Mouse (Mus musculus): ENCODE measurements around the gene Sytl5. TPM values are rescaled to one million over a fixed set of nuclear protein-coding genes. Genes with fewer than 3 reads are reported as not detected.
A peak's percentile ranks its signal among the peaks of the same experiment; 100 is the strongest.

Gene Sytl5
- polyA plus RNA-seq (2016; fragmentation: Nextera tagmentation; extraction: Ambion mirVana) = 0.96 and 1.1 TPM in 2 replicates

DNA sequence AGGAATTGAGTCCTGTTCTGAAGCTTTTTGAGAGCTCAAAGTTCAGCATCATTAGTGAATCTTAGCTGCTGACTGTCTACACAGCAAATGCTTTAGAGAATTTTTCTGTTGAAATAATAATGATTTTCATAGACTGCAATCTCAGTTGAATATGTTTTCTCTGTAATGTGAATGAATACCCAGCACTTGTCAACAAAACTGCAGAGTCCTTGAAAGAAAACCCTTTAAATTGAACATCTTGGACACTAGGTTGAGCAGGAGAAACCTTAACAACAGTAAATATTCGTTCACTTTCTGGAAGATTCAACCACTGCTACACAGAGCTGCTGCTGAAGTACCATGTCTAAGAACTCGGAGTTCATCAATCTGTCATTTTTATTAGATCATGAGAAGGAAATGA, at the start of gene Sytl5:
Sytl5 (plus strand) TSS at position 301 of the 400 bp plus-strand sequence.
- Histone ChIP-seq H3K4me1 (no peaks in the 10 kb centered on the region), H3K36me3 (no peaks in the 10 kb centered on the region), H3K4me3 (no peak within 1 kb of the TSS), H3K9ac (replicated peaks) (no peak within 1 kb of the TSS), H3K27me3 (no peaks in the 10 kb centered on the region), H3K9me3 (no peaks in the 10 kb centered on the region), H3K4me2 (replicated peaks) (no peak within 1 kb of the TSS), H3K27ac (replicated peaks) (no peak within 1 kb of the TSS)
- 70% methylated on average over 2 of the region's 2 CpGs for WGBS
- ATAC-seq (ENCODE audit: low FRiP score, low read depth) = no peak

DNA sequence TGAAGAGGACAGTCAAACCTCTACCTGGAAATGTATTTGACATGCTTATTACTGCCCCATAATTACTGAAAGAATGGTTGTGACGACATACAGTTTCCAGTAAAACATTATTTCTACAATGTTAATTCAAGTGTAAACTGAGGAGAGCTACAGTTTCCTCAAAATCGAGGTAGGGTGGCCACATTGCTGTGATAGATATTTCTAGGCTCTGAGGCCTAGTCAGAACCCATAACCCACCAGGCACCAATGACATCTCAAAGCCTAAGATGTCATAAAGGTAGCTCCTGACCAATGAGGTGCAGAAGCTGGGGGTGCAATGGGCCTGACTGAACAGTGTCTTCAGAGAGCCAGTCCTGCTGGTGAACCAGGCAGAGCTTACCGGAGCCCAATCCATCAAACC, 38.8 kb upstream of the Sytl5 start, which contains the start of gene Hypm:
Hypm (plus strand) TSS at position 301 of the 400 bp plus-strand sequence.
- Histone ChIP-seq H3K9me3 (no peaks in the 10 kb centered on the region), H3K27ac (replicated peaks) (no peak within 1 kb of the TSS), H3K36me3 (no peaks in the 10 kb centered on the region), H3K27me3 (no peaks in the 10 kb centered on the region), H3K4me3 (no peak within 1 kb of the TSS), H3K9ac (replicated peaks) (no peak within 1 kb of the TSS), H3K4me1 (no peaks in the 10 kb centered on the region), H3K4me2 (replicated peaks) (no peak within 1 kb of the TSS)
- WGBS = 80% methylated on average over 3 of the region's 3 CpGs
- ATAC-seq (ENCODE audit: low FRiP score, low read depth) = no peak

DNA sequence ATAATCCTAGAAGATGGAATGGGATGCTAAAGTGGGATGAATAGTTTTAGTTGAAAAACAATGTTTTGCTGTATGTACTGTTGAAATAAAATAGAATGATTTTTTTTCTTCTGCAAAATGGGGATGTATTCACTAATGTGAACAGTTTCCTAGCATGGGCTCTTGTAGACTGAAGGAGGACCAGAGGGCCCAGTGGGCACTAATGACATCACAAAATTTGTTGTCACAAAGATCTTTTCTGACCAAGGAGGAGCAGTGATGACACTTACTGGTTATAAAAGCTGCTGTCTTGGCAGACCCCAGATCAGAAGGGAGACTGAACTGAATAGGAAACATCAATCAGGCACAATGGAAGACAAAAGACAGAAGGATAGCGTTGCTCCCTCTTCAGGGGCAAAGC, 36.0 kb upstream of the Sytl5 start, which contains the start of gene H2al3:
H2al3 (plus strand) TSS at position 301 of the 400 bp plus-strand sequence.
- H3K4me3 ChIP-seq = no peak within 1 kb of the TSS
- no peaks in the 10 kb centered on the region for H3K9me3 ChIP-seq
- H3K27me3 ChIP-seq = no peaks in the 10 kb centered on the region
- no peak within 1 kb of the TSS for H3K4me2 ChIP-seq (replicated peaks)
- no peak within 1 kb of the TSS for H3K9ac ChIP-seq (replicated peaks)
- no peaks in the 10 kb centered on the region for H3K36me3 ChIP-seq
- WGBS = 41% methylated on average over 1 of the region's 1 CpGs
- ATAC-seq (ENCODE audit: low FRiP score, low read depth) = no peak
- no peaks in the 10 kb centered on the region for H3K4me1 ChIP-seq
- no peak within 1 kb of the TSS for H3K27ac ChIP-seq (replicated peaks)

DNA sequence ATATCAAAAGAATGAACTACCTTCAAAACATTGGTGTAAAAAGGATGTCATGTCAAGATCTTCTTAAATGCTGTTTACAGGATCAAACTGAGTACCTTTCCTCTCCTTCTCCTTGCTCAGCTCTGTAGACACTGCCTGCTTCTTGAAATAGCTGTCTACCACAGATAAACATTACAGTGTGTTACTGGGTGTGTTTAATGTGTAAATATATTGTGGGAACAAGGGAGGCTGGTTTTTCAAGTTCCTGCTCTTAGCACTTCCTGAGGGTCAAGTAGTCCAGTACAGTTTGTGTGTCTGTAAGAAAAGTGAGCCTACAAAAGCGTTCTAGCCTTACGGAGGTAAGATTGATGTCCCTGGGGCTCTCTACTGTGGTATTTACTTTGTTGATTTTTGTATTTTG, 23.6 kb upstream of the Sytl5 start:
- ATAC-seq (ENCODE audit: low FRiP score, low read depth) = no peak
- 88% methylated on average over 2 of the region's 2 CpGs for WGBS
- no peaks in the 10 kb centered on the region for H3K36me3 ChIP-seq
- no peaks in the 10 kb centered on the region for H3K9me3 ChIP-seq
- H3K4me3 ChIP-seq = no peak overlapping the region
- no peaks in the 10 kb centered on the region for H3K4me1 ChIP-seq
- no peaks in the 10 kb centered on the region for H3K27me3 ChIP-seq
- no peak overlapping the region for H3K9ac ChIP-seq (replicated peaks)
- no peak overlapping the region for H3K4me2 ChIP-seq (replicated peaks)
- no peak overlapping the region for H3K27ac ChIP-seq (replicated peaks)

GRCm38 (mm10) chrX:9875519-9875918, 9.9 kb upstream of the Sytl5 start:
- Histone ChIP-seq H3K36me3 (no peaks in the 10 kb centered on the region), H3K27me3 (no peaks in the 10 kb centered on the region), H3K4me3 (no peak overlapping the region), H3K4me2 (replicated peaks) (no peak overlapping the region), H3K9me3 (no peaks in the 10 kb centered on the region), H3K4me1 (no peaks in the 10 kb centered on the region), H3K27ac (replicated peaks) (no peak overlapping the region), H3K9ac (replicated peaks) (no peak overlapping the region)
- 83% methylated on average over 2 of the region's 2 CpGs for WGBS
- ATAC-seq (ENCODE audit: low FRiP score, low read depth) = no peak

DNA sequence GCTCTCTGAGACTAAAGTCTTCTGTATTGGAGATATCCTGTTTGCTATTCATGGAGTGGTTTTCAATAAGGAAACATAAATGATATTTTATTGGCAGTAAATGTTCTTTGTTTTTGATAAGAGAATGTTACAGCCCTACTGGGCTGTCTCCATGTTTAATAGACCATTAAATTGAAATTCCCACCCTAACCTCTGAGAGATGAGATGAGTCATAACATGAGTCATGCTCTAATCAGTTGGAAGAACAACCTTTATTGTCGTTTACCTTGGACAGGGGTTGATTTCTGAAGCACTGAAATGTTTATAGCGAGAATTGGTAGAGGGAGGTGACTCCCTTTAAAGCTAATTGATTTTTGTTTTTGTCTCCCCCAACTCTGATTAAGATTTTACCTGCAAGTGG, 24.1 kb downstream of the Sytl5 start:
- Histone ChIP-seq H3K27me3 (no peaks in the 10 kb centered on the region), H3K4me3 (no peak overlapping the region), H3K27ac (replicated peaks) (no peak overlapping the region), H3K9ac (replicated peaks) (no peak overlapping the region), H3K9me3 (no peaks in the 10 kb centered on the region), H3K4me2 (replicated peaks) (no peak overlapping the region), H3K36me3 (no peaks in the 10 kb centered on the region), H3K4me1 (no peaks in the 10 kb centered on the region)
- 65% methylated on average over 2 of the region's 2 CpGs for WGBS
- no peak for ATAC-seq (ENCODE audit: low FRiP score, low read depth)

DNA sequence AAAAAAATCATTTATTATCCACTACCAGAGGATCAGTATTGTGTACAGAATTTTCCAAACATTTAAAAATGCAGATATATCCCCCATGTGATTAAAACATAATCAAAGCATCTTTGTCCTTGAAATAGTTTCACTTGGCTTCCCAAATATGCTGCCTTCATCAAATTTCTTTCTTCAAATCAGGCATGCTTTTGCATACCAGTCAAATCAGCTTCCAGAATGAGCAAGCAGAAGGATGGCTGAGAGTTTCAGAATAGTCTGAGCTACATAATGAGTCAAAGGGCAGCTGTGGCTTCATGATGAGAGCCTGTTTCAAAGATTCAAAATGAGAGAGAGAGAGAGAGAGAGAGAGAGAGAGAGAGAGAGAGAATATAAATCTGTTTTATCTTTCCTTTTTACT, 48.4 kb downstream of the Sytl5 start:
- no peaks in the 10 kb centered on the region for H3K4me1 ChIP-seq
- H3K9me3 ChIP-seq = no peaks in the 10 kb centered on the region
- no peak overlapping the region for H3K9ac ChIP-seq (replicated peaks)
- no peak overlapping the region for H3K27ac ChIP-seq (replicated peaks)
- ATAC-seq (ENCODE audit: low FRiP score, low read depth) = no peak
- H3K36me3 ChIP-seq = no peaks in the 10 kb centered on the region
- no peak overlapping the region for H3K4me3 ChIP-seq
- H3K4me2 ChIP-seq (replicated peaks) = no peak overlapping the region
- no peaks in the 10 kb centered on the region for H3K27me3 ChIP-seq

DNA sequence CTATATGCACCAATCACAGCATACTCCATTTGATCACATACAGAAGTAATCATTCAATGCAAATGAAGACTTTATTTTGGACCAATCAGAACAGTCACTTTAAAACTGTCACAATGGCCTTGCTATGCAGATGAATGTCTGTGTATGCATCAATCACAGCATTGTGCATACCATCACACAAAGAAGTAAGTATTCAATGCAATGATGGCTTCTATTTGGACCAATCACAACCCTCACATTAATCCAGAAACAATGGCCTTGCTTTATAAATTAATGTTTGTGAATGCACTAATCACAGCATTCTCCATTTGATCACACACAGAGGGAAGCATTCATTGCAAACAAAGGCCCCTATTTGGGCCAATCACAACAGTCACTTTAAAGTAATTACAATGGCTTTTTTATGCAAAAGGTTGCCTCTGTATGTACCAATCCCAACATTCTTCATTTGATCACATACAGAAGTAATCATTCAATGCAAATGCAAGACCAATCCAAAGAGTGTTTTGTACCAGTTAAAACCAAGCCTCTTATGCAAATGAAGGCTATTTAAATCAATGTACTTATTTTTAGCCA, 98.8 kb downstream of the Sytl5 start:
- H3K27me3 ChIP-seq = no peaks in the 10 kb centered on the region
- no peak overlapping the region for H3K27ac ChIP-seq (replicated peaks)
- no peak overlapping the region for H3K4me3 ChIP-seq
- no peak overlapping the region for H3K4me2 ChIP-seq (replicated peaks)
- H3K9ac ChIP-seq (replicated peaks) = no peak overlapping the region
- H3K9me3 ChIP-seq = no peaks in the 10 kb centered on the region
- no peaks in the 10 kb centered on the region for H3K4me1 ChIP-seq
- H3K36me3 ChIP-seq = no peaks in the 10 kb centered on the region
- ATAC-seq (ENCODE audit: low FRiP score, low read depth) = no peak

- ATAC-seq (ENCODE audit: low FRiP score, low read depth) = no peak
- no peaks in the 10 kb centered on the region for H3K4me1 ChIP-seq
- no peaks in the 10 kb centered on the region for H3K9me3 ChIP-seq
- H3K27ac ChIP-seq (replicated peaks) = no peak overlapping the region
- no peak overlapping the region for H3K4me2 ChIP-seq (replicated peaks)
- H3K36me3 ChIP-seq = no peaks in the 10 kb centered on the region
- 52% methylated on average over 1 of the region's 1 CpGs for WGBS
- no peaks in the 10 kb centered on the region for H3K27me3 ChIP-seq
- no peak overlapping the region for H3K4me3 ChIP-seq
- no peak overlapping the region for H3K9ac ChIP-seq (replicated peaks)
These were observed 115.3 kb downstream of the Sytl5 start for GRCm38 (mm10) chrX:10000718-10001117.

- Histone ChIP-seq H3K27ac (replicated peaks) (no peak overlapping the region), H3K4me2 (replicated peaks) (no peak overlapping the region), H3K9me3 (no peaks in the 10 kb centered on the region), H3K36me3 (no peaks in the 10 kb centered on the region), H3K4me3 (no peak overlapping the region), H3K27me3 (no peaks in the 10 kb centered on the region), H3K9ac (replicated peaks) (no peak overlapping the region), H3K4me1 (no peaks in the 10 kb centered on the region)
- WGBS = 79% methylated on average over 1 of the region's 1 CpGs
- ATAC-seq (ENCODE audit: low FRiP score, low read depth) = no peak
These were observed 120.5 kb downstream of the Sytl5 start for GRCm38 (mm10) chrX:10005946-10006345.

GRCm38 (mm10) chrX:10007675-10008270, 122.4 kb downstream of the Sytl5 start:
- Histone ChIP-seq H3K9ac (replicated peaks) (no peak overlapping the region), H3K27me3 (no peaks in the 10 kb centered on the region), H3K9me3 (no peaks in the 10 kb centered on the region), H3K4me1 (no peaks in the 10 kb centered on the region), H3K27ac (replicated peaks) (no peak overlapping the region), H3K36me3 (no peaks in the 10 kb centered on the region), H3K4me2 (replicated peaks) (no peak overlapping the region), H3K4me3 (no peak overlapping the region)
- ATAC-seq (ENCODE audit: low FRiP score, low read depth) = no peak
- 80% methylated on average over 1 of the region's 1 CpGs for WGBS

GRCm38 (mm10) chrX:10010202-10010601, 124.8 kb downstream of the Sytl5 start:
- Histone ChIP-seq H3K9me3 (no peaks in the 10 kb centered on the region), H3K36me3 (no peaks in the 10 kb centered on the region), H3K27ac (replicated peaks) (no peak overlapping the region), H3K4me3 (no peak overlapping the region), H3K4me1 (no peaks in the 10 kb centered on the region), H3K9ac (replicated peaks) (no peak overlapping the region), H3K27me3 (no peaks in the 10 kb centered on the region), H3K4me2 (replicated peaks) (no peak overlapping the region)
- ATAC-seq (ENCODE audit: low FRiP score, low read depth) = peak; percentile 63; the same call in 1 of the 2 replicates

- no peak for ATAC-seq (ENCODE audit: low FRiP score, low read depth)
These were observed 149.2 kb downstream of the Sytl5 start for GRCm38 (mm10) chrX:10034666-10035065.

More at GRCm38 (mm10) chrX:10034666-10035065, 149.2 kb downstream of the Sytl5 start:
- Histone ChIP-seq H3K9me3 (no peaks in the 10 kb centered on the region), H3K9ac (replicated peaks) (no peak overlapping the region), H3K4me1 (no peaks in the 10 kb centered on the region), H3K4me3 (no peak overlapping the region), H3K27ac (replicated peaks) (no peak overlapping the region), H3K36me3 (no peaks in the 10 kb centered on the region), H3K27me3 (no peaks in the 10 kb centered on the region), H3K4me2 (replicated peaks) (no peak overlapping the region)

Measured in midbrain, embryonic 12.5 days (tissue).